Mouse (Mus musculus) effector memory CD4-positive, alpha-beta T cell, adult 5 months (primary cell): ENCODE results near the gene Knl1. TPM values are rescaled to one million over a fixed set of nuclear protein-coding genes. Genes with fewer than 3 reads are reported as not detected.

Experiments used
- polyA plus RNA-seq: library from polyadenylated mRNA; unstranded; fragments of 100-300 nt; shearing (Covaris generic); gene quantifications from one replicate; pipeline ENCODE4 v1.2.1, GENCODE M21; 2017

The Knl1 gene
- polyA plus RNA-seq: 1.3 TPM

GRCm38 (mm10) chr2:119046649-119047611, at the start of gene Knl1:
Knl1 (plus strand) TSS chr2:119047119.

GRCm38 (mm10) chr2:119028941-119029551, 17.9 kb upstream of the Knl1 start, which contains the start of gene Ccdc32:
Ccdc32 (minus strand) TSS chr2:119029393.

GRCm38 (mm10) chr2:119034656-119035396, 12.1 kb upstream of the Knl1 start, which contains the start of gene Rpusd2:
Rpusd2 (plus strand) TSS chr2:119034790.

GRCm38 (mm10) chr2:119112438-119113112, 65.7 kb downstream of the Knl1 start, which contains the start of gene Rad51:
Rad51 (plus strand) TSS chr2:119112793.

Other genes starting within 250 kb of the Knl1 start
- gene Knstrn, start 233.1 kb upstream of the Knl1 start, polyA plus RNA-seq: 5.5 TPM
- 79.5 TPM for gene Ivd, start 185.2 kb upstream of the Knl1 start, polyA plus RNA-seq
- gene Bahd1, start 146.7 kb upstream of the Knl1 start, polyA plus RNA-seq: 23.6 TPM
- gene Chst14, start 120.6 kb upstream of the Knl1 start, polyA plus RNA-seq: 0.47 TPM
- gene Ccdc32, start 17.7 kb upstream of the Knl1 start, polyA plus RNA-seq: 10.9 TPM
- gene Rpusd2, start 12.3 kb upstream of the Knl1 start, polyA plus RNA-seq: 2.6 TPM
- 3.1 TPM for gene Rad51, start 65.7 kb downstream of the Knl1 start, polyA plus RNA-seq
- gene Rmdn3, start 109.9 kb downstream of the Knl1 start, polyA plus RNA-seq: 21.8 TPM
- not detected for gene Gchfr, start 120.7 kb downstream of the Knl1 start, polyA plus RNA-seq
- 0.44 TPM for gene Gm14137, start 127.4 kb downstream of the Knl1 start, polyA plus RNA-seq
- 25.3 TPM for gene Zfyve19, start 161.5 kb downstream of the Knl1 start, polyA plus RNA-seq
- gene Dnajc17, start 161.7 kb downstream of the Knl1 start, polyA plus RNA-seq: 19.4 TPM
- gene Ppp1r14d, start 182.8 kb downstream of the Knl1 start, polyA plus RNA-seq: not detected
- not detected for gene Spint1, start 190.2 kb downstream of the Knl1 start, polyA plus RNA-seq
- not detected for gene Rhov, start 224.2 kb downstream of the Knl1 start, polyA plus RNA-seq
- 12.2 TPM for gene Vps18, start 241.6 kb downstream of the Knl1 start, polyA plus RNA-seq